Mouse (Mus musculus) urinary bladder, postnatal 25 days (tissue): ENCODE measurements around the gene Dusp5.

Source experiments
- DNase-seq: peaks from one replicate; pipeline ENCODE4 v3.0.0; 2022; ENCODE audit warnings: low spot score

Dusp5 gene

DNA sequence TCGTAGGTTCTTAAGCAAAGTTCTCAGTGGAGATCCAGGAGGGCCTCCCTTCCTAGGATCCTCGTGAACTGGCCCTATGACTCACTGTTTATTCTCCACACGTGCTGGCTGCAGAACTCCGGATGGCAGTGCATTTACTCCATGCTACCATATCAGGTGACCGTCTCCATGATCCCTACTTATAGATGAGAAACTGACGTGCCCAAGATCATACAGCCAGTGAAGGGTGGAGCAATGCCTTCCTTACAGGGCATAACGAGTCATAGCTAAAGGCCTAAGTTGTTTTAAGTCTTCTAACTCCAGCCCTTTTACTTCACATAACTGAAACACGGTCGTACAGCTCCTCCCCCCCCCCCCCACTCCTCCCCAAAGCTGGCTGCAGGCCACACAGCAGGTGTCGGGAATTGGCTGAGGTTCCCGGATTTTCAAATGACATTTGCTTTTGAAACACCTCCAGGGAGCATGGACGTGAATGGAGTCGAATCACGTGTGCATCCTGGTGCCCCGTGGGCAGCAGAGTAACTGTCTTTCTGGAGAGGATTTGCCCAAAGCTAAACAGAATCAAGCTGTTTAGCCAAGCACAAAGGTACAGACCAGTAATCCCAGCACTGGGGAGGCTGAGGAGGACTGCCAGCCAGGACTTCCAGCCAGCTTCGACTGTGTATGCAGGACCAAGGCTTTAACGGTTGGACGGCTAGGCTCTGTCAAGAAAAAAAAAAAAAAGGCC is 11.4 kb upstream of the Dusp5 start:
- no peak for DNase-seq

DNA sequence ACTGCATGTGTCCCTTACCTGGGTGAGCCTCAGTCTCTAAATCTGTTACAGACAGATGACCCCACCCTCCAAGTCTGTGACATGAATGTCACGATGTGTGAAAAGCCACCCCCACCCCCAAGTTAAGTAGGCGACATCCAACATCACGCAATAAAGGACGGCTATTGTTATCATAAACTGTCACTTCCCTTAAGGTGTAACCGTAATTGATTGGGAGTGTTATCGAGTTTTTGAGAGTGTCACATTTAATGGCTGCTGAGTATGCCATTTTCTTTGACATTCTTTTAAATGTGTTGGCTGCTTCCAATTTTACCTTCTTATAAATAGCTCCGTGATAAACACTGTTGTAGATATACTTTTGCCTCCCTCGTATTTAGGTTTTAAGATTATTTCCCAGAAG is 9.4 kb upstream of the Dusp5 start:
- no peak for DNase-seq

DNA sequence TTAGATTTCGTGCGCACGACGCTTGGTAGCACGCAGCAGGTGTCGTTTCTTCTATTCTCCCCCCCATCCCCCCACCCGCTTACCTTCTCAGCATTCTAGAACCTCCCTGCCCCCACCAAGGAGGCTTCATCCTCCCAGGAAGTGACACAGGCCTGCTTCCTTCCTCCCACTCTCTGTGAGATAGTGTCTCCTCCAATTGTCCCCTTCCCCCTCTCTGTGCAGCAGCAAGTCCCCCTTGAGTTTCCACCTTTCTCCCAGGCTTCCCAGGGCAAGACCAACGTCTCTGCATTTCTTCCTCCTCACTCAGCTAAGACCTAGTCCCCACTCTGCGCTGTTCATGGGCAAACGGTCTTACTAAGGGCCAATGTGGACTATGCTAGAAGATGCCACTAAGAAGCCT is 8.9 kb upstream of the Dusp5 start:
- no peak for DNase-seq

DNA sequence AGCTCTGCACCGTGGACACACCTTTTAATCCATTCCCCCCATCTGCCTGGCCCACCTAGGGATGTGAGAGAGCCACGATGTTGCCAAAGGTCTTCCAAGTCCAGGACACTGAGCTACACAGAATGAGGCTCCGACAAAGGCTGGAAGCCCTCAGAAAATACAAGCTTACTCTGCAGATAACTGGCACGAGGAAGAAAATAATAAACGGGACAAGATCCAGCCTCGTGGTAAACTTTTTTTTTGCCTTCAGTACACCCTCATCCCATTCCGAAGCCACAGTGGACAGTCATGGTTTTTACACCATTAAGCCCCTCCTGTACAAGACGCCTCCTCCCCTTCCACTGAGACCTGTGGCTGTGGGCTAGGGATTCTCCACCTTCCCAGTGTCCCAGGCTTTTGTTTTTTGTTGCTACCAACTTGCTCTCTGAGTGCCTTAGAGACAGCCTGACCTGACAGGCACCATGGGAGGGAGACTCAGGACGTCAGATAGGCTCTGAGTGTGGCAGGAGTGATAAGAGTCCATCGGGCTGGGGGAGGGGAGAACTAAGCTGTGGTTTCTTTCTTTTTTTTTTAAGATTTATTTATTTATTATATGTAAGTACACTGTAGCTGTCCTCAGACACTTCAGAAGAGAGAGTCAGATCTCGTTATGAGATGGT is 7.6 kb upstream of the Dusp5 start:
- no peak for DNase-seq

DNA sequence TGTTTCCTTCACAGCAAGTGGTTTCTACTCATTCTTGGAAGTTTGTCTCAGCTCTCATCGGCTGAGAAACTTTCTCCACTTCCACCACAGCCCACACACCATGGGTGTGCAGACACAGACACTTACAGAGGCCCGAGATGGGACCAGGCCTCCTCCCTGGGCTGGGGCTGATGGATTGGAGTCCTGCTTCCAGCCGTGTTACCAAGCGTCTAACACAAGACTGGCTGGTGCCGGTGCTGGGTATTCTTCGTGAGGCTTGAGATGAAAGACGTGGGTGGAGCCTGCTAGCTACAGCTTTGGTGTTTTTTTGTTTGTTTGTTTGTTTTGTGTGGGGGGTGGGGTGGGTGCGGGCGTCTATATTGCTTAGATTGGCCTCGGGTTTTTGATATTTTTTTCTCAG is 1.4 kb upstream of the Dusp5 start:
- no peak for DNase-seq

- no peak for DNase-seq
Observed at GRCm38 (mm10) chr19:53528131-53528621, 733 bp upstream of the Dusp5 start.

- DNase-seq, result no peak
Observed at GRCm38 (mm10) chr19:53529455-53529704, 471 bp downstream of the Dusp5 start.

GRCm38 (mm10) chr19:53529705-53530562 is 1.0 kb downstream of the Dusp5 start:
- DNase-seq, result no peak

- DNase-seq, result no peak
Observed at GRCm38 (mm10) chr19:53531416-53531815, 2.5 kb downstream of the Dusp5 start.

DNA sequence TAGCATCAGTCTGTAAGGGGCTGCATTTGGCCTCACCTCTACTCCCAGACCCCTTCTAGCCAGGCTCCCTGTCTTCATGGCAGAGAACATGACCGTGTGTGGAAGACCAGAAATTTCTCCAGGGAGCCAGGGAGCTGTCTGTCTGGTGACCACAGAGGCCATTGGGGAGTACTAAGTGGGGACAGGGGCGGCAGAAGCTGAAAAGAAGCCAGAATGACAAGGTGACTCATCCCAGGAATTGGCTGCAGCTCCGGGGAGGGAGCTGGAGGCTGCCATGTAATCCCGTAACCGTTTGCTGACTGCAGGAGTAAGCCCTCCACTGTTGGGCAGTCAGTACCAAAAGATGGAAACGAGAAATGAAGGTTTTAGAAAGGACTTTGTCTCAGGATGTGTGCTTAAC is 3.1 kb downstream of the Dusp5 start:
- DNase-seq, result no peak

DNA sequence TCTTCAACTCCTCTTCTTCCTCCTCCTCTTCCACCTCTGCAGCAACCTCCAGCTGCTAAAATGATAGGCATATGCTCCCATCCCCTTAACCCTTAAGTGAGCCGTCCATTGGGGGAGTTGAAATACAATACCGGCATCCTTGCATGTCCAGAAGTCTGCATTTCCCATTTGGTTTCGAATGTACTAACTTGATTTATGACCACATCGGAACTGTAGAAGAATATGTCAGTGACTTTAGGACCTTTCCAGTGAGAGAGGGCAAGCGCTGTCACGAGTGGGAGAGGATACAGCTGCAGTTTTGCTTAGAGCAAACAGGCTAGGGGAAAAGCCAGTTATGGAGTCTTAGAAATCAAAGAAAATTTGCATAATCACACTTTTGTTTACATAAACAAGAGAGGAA is 3.8 kb downstream of the Dusp5 start:
- no peak for DNase-seq

DNA sequence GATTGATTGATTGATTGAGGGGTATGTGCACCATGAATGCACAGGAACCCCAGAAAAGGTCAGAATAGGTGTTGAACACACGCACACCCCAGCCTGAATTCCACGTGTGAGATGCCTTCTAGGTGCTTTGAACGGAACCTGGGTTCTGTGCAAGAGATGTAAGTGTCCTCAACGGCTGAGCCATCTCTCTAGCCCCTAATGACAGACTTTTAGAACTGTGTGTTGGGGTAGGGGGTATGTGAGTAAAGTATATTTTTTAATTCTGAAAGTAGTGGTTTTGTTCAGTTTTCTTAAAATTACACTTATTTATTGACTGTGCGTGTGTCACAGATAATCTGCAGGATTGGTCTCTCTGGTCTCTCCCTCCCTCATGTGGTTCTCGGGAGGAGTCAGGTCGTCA is 4.3 kb downstream of the Dusp5 start:
- DNase-seq, result no peak

DNA sequence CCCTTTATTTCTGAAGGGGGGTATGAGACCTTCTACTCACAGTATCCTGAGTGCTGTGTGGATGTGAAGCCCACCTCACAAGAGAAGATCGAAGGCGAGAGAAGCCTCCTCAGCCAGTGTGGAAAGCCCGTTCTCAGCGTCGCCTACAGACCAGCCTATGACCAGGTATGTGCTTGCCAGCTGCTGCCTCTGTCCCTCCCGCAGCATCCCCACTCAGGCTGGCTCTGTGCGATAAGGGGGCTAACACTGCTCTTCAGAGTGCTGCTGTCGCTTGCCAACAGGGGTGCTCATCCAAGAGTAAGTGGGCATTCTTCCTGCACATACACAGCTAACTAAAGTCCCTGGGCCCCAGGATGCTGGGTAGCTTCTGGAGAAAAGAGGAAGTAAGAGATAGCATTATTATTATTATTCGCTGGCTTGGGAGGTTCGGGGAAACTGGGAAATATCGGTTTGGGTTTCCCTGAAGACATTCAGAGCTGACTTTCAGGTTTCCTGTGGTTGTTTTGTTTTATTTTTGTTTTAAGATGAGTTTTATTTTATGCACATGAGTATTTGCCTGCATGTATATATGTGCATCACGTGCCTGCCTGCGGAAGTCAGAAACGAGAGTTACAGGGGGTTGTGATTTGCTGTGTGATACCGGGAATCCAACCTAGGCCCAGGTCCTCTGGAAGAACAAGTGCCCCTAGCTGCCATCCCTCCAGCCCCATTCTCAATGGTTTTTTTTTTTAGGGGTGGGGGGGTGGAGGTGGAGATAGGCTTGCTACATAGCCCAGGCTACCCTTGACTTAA is 5.1 kb downstream of the Dusp5 start:
- no peak for DNase-seq

GRCm38 (mm10) chr19:53534757-53535410 is 6.0 kb downstream of the Dusp5 start:
- DNase-seq, result no peak

GRCm38 (mm10) chr19:53535421-53535820 is 6.5 kb downstream of the Dusp5 start:
- no peak for DNase-seq

- no peak for DNase-seq
Observed at GRCm38 (mm10) chr19:53536251-53536650, 7.3 kb downstream of the Dusp5 start.

DNA sequence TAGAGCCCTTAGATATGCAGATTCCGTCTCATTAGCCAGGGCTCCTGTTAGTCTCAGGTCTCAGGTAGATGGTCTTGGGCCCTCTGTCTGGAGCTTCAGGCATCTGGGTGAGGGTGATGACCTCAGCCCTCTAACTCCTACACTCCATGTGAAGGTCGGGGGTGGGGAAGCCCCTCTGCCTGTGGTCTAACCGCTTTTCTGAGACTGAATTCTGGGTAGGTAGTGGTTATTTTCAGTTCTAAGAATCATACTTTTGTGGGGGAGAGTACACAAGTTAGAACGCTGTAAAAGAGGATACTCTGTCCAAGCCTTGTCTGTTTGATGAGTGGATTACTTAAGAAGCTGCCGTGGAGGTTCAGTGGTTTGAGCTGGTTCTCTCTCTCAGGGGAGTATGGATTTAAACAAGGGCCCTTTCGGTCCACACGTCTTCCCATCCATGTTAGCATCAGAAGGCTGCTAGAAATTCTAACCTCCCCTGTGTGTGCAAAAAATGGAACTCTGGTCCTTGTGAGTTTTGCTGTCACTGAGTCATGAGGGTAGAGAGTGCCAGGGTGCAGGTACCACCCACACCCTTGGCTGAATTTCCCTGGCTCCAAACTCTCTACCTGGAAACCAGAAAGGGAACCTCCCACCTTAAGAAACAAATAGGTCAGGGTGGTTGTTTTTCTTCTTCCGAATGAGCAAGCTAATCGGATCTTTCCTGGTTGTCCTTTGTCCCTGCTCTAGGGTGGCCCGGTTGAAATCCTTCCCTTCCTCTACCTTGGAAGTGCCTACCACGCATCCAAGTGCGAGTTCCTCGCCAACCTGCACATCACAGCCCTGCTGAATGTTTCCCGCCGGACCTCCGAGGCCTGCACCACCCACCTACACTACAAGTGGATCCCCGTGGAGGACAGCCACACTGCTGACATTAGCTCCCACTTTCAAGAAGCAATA is 8.1 kb downstream of the Dusp5 start:
- DNase-seq, result no peak

DNA sequence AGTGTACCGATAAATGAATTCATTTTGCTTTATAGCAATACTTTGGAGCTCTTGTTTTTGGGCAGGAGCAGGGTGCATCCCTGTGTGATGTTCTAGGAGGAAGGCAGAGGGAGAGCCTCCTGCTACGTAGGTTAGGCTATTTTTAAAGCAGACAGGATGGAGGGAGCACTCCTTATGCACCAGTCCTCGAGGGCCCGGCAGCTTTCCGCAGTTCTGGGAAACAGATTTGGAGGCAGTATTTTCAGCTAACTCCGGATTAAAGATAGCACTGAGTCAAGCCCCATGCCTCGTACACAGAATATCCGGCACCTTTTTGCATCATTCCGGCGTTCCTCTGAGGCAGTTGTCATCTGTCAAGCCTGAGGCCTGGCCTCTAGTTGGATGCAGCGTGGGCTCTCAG is 9.1 kb downstream of the Dusp5 start:
- DNase-seq, result no peak

DNA sequence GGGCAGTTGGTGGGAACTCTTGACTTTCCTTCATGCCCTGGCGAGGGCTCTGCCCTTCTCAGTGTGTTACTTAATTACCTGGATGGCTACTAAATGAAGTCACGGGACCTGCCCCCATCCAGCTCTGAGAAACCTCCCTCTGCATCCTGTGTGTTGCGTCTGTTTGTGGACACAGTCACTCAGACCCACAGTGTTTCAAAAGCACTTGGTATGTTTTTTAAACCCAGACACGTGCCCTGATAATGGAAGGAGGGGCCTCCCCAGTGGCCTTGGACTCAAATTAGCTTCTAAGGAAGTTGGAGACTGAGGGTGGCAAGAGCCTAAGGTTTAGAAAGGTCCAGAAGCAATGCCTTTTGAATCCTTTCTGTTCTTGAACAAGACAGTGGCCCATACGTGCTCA is 9.9 kb downstream of the Dusp5 start:
- no peak for DNase-seq

DNA sequence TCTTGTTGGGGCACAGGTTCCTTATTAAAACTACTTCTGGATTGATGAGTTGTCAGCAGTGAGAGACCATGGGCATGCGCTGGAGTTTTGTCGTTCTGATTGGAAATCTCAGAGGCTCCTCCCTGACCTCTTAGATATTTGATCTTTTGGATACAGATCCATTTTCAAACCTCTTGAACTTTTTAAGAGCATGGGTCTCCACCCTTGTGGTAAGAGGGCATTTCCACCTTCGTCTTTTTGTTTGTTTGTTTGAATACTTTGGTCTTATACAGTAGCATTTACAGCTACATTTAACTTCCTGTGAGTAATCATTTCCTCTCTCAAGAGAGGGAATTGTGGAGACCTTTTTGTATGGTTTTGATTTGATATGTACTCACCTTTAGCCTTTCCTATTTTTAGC is 10.4 kb downstream of the Dusp5 start:
- no peak for DNase-seq

GRCm38 (mm10) chr19:53543602-53544001 is 14.7 kb downstream of the Dusp5 start:
- DNase-seq, result no peak
